Mouse (Mus musculus) lung, embryonic 16.5 days (tissue): ENCODE data around the gene Psen2. TPM values are rescaled to one million over a fixed set of nuclear protein-coding genes. Genes with fewer than 3 reads are reported as not detected.
A peak's percentile ranks its signal among the peaks of the same experiment; 100 is the strongest.

Source experiments
- ATAC-seq: fragments of 200-750 bp; cut with Nextera tagmentation; 2 replicates; pipeline ENCODE4 v1.8.0; 2017; ENCODE audit warnings: low read depth, mild to moderate bottlenecking, moderate library complexity
- H3K27ac ChIP-seq: fragments of 300-500 bp; sonication (generic); 2 replicates; pipeline ENCODE4 v1.5.1; 2014; ENCODE audit warnings: mild to moderate bottlenecking, control low read depth, low read length
- H3K27me3 ChIP-seq: fragments of 300-500 bp; sonication (generic); 2 replicates; pipeline ENCODE4 v1.6.1; 2014; ENCODE audit warnings: low read depth, low read length, mixed read lengths; ENCODE audit not compliant: control insufficient read depth, insufficient read depth
- H3K36me3 ChIP-seq: fragments of 300-500 bp; sonication (generic); 2 replicates; pipeline ENCODE4 v1.6.1; 2014; ENCODE audit warnings: low read length; ENCODE audit not compliant: control insufficient read depth, insufficient read depth
- H3K4me1 ChIP-seq: fragments of 300-500 bp; sonication (generic); replicated peaks from 2 replicates; pipeline ENCODE4 v1.6.1; 2014; ENCODE audit warnings: low read length, mixed read lengths; ENCODE audit not compliant: control insufficient read depth, insufficient read depth
- H3K4me2 ChIP-seq: fragments of 300-500 bp; sonication (generic); 2 replicates; pipeline ENCODE4 v1.6.1; 2014; ENCODE audit warnings: low read depth, low read length, control low read depth
- H3K4me3 ChIP-seq: fragments of 300-500 bp; sonication (generic); 2 replicates; pipeline ENCODE4 v1.5.1; 2014; ENCODE audit warnings: mild to moderate bottlenecking, low read length, control low read depth
- H3K9ac ChIP-seq: fragments of 300-500 bp; sonication (generic); 2 replicates; pipeline ENCODE4 v1.6.1; 2014; ENCODE audit warnings: low read length, control low read depth
- H3K9me3 ChIP-seq: fragments of 300-500 bp; sonication (generic); 2 replicates; pipeline ENCODE4 v1.6.1; 2016; ENCODE audit warnings: low read length; ENCODE audit not compliant: control insufficient read depth
- WGBS: fragments of 180-500 bp; shearing (Covaris S2); extraction: QIAGEN DNeasy Blood & Tissue Kit; methylation state at CpG from one replicate; pipeline ENCODE4 v1.1.7; 2014; 5-methylcytosine and 5-hydroxymethylcytosine counted together
- polyA plus RNA-seq: library from polyadenylated mRNA; unstranded; fragments of >200 nt; fragmentation: Nextera tagmentation; extraction: Ambion mirVana; gene quantifications from 2 replicates; pipeline ENCODE4 v1.2.1, GENCODE M21; 2015

Psen2 gene
- polyA plus RNA-seq, 1 experiment from 2014 or later: 14.6 TPM

DNA sequence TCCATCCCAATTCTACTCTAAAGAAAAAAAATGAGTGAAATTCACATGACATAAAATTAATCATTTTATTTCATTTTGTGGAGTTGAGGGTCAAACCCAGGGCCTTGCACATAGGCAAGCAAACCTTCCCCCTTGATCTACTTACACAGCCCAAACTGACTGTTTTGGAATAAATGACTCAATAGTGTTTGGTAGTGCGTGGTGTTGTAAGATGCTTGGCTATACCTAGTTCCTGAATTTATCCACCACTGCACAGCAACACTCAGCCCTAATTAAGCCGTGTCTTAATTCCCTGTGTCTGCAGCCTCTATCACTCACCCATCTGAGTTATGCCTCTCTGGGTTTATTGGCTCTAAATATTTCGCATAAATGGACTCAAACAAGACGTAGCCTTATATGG lies 37.1 kb upstream of the Psen2 start:
- no peaks in the 10 kb centered on the region for H3K36me3 ChIP-seq
- no peak overlapping the region for H3K4me2 ChIP-seq
- H3K27ac ChIP-seq: no peak overlapping the region
- 81% methylated on average over 4 of the region's 4 CpGs for WGBS
- no peaks in the 10 kb centered on the region for H3K27me3 ChIP-seq
- ATAC-seq: no peak
- H3K9me3 ChIP-seq: no peaks in the 10 kb centered on the region
- no peak overlapping the region for H3K4me3 ChIP-seq
- 0 out of 2 replicates have a peak, but pooled peaks cover 2% of the 10 kb centered on the region for H3K4me1 ChIP-seq
- H3K9ac ChIP-seq: no peak overlapping the region

DNA sequence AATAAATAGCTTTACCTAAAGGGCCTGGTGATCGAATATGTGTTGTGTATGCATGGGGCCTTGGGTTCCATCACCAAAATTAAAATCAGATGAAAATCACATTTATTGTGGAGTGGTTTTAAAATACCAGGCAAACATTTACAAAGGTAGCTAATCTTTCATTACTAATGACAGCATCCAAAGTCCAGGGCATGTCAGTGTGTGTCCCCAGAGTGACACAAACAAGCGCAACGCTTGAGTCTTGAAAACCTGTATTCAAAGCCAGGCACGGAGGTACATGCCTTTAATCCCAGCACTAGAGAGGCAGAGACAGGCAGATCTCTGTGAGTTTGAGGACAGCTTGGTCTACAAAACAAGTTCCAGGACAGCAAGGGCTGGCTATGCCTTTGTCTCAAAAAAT lies 36.5 kb upstream of the Psen2 start:
- H3K27ac ChIP-seq: no peak overlapping the region
- H3K4me1 ChIP-seq: 0 out of 2 replicates have a peak, but pooled peaks cover 2% of the 10 kb centered on the region
- 84% methylated on average over 4 of the region's 4 CpGs for whole genome bisulfite sequencing
- no peaks in the 10 kb centered on the region for H3K27me3 ChIP-seq
- H3K9me3 ChIP-seq: no peaks in the 10 kb centered on the region
- H3K4me3 ChIP-seq: no peak overlapping the region
- no peaks in the 10 kb centered on the region for H3K36me3 ChIP-seq
- H3K9ac ChIP-seq: no peak overlapping the region
- no peak overlapping the region for H3K4me2 ChIP-seq
- no peak for ATAC-seq

DNA sequence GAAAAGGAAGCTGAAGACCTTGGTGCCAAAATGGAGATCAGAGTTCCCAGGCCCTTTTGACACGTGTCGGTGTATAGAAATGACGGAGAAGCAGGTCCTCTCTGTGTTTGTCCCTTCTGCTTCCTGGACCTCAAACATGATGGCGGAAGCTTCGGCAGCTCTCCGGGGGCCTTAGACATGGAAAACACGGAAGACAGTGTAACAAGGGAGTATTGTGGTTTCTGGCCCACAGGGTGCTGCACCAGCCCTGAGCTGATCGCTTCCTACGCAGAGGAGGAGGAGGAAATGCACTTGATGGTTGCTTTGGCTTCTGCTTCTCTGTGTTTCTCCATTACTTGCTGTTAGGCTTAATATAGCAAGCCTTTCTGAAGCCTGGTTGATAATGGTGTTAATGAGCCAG lies 32.9 kb upstream of the Psen2 start:
- no peak for ATAC-seq
- Histone ChIP-seq H3K9me3 (no peaks in the 10 kb centered on the region), H3K4me1 (no peaks in the 10 kb centered on the region), H3K27me3 (no peaks in the 10 kb centered on the region), H3K27ac (no peak overlapping the region), H3K4me3 (no peak overlapping the region), H3K36me3 (no peaks in the 10 kb centered on the region), H3K9ac (no peak overlapping the region), H3K4me2 (no peak overlapping the region)
- WGBS: 79% methylated on average over 9 of the region's 9 CpGs

DNA sequence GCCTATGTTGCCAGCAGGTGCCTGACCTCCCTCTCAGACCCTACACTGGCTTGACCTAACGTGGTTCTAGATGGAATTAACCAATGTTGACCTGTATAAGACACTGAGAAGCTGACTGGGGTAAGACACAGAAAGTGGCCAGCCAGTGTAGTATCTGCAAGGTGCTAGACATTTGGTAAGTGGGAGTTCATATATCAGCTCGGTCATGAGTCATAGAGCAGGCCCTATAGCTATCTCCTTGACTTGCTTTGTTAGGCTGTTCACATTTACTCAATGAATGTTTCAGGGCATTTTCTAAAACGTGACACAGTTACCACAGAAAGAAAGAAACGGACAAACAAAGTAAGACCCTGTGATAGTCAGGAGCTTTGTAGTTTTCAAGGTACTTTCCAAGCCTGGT lies 27.1 kb upstream of the Psen2 start:
- Histone ChIP-seq H3K4me3 (no peak overlapping the region), H3K36me3 (no peaks in the 10 kb centered on the region), H3K4me2 (no peak overlapping the region), H3K27ac (no peak overlapping the region), H3K9ac (no peak overlapping the region), H3K9me3 (no peaks in the 10 kb centered on the region), H3K4me1 (peaks cover 18% of the 10 kb centered on the region; the same call in 1 of the 2 replicates), H3K27me3 (no peaks in the 10 kb centered on the region)
- 70% methylated on average over 4 of the region's 4 CpGs for WGBS
- no peak for ATAC-seq

DNA sequence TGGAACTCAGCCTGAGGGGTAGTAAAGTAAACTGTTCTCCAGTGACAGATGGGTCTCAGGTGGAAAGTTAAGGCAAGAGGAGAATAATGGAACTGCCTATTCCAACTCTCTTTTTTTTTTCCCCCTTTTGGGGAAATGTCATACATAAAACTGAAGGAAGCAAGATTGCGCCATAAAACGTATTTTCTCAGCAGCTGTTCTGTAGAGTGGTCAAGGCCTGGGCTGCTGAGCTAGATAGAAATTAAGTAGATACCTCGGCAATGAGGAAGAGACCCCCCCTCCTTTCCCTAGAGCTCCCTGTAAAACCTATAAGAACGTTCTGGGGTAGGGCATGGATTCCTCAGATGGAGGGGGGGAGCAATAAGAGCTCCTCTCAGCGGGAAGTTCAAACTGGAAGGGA lies 26.6 kb upstream of the Psen2 start:
- no peak for ATAC-seq
- Histone ChIP-seq H3K9ac (no peak overlapping the region), H3K27me3 (no peaks in the 10 kb centered on the region), H3K4me1 (peaks cover 18% of the 10 kb centered on the region; the same call in 1 of the 2 replicates), H3K27ac (no peak overlapping the region), H3K36me3 (no peaks in the 10 kb centered on the region), H3K9me3 (no peaks in the 10 kb centered on the region), H3K4me3 (no peak overlapping the region), H3K4me2 (no peak overlapping the region)
- 57% methylated on average over 5 of the region's 5 CpGs for WGBS

DNA sequence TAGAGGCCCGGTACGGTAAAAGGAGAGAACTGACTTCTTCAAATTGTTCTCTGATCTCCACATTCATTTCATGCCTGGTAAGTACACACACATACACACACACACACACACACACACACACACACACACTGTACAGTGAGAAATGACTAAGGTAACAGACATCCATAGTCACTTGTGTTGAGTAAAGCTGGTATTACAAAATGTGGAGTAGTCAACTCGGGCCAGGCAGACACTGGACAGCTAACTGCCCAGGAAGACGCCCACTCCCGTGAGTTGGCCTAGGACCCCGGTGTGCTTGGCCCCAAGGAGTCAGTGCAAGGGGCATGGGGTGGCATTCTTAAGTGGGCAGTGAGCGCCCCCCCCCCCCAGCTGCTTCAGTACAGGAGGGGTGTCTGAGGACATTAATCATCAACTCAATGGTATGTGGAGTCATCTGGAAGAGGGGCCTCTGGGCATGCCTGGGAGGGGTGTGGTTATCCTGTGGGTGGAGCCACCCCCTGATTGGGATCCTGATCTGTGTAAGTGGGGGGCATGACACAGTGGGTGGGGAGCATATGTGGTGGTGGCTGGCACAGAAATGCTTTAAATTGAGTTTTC lies 25.7 kb upstream of the Psen2 start:
- no peak overlapping the region for H3K4me3 ChIP-seq
- 66% methylated on average over 7 of the region's 7 CpGs for WGBS
- no peaks in the 10 kb centered on the region for H3K27me3 ChIP-seq
- peak; percentile 78 for ATAC-seq
- no peaks in the 10 kb centered on the region for H3K36me3 ChIP-seq
- peaks cover 25% of the 10 kb centered on the region for H3K4me1 ChIP-seq
- H3K27ac ChIP-seq: 0 out of 2 replicates have a peak overlapping the region, but pooled peaks have one; percentile 5
- no peaks in the 10 kb centered on the region for H3K9me3 ChIP-seq
- H3K9ac ChIP-seq: no peak overlapping the region
- no peak overlapping the region for H3K4me2 ChIP-seq

DNA sequence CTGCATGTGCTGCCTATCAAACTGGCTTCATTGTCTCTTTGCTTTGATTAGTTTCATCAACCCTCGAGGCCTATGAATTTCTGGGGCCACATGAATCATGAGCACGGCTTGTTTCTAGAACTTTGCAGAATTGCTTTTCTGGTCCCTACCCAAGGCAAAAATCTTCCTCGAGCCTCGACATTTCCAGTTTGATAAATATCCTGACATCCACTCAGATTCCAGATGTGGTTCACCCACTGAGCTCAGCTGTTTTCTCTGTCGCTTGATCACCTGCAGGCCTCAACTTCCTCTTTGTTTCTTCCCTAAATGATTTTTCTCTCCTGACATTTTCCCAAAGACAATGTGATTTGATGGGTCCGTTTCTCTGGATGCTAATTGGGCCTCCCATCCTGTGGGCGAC lies 25.0 kb upstream of the Psen2 start:
- Histone ChIP-seq H3K27ac (no peak overlapping the region), H3K9ac (no peak overlapping the region), H3K36me3 (no peaks in the 10 kb centered on the region), H3K4me3 (no peak overlapping the region), H3K4me1 (peaks cover 30% of the 10 kb centered on the region), H3K4me2 (no peak overlapping the region), H3K27me3 (no peaks in the 10 kb centered on the region), H3K9me3 (no peaks in the 10 kb centered on the region)
- no peak for ATAC-seq
- 72% methylated on average over 7 of the region's 7 CpGs for WGBS

DNA sequence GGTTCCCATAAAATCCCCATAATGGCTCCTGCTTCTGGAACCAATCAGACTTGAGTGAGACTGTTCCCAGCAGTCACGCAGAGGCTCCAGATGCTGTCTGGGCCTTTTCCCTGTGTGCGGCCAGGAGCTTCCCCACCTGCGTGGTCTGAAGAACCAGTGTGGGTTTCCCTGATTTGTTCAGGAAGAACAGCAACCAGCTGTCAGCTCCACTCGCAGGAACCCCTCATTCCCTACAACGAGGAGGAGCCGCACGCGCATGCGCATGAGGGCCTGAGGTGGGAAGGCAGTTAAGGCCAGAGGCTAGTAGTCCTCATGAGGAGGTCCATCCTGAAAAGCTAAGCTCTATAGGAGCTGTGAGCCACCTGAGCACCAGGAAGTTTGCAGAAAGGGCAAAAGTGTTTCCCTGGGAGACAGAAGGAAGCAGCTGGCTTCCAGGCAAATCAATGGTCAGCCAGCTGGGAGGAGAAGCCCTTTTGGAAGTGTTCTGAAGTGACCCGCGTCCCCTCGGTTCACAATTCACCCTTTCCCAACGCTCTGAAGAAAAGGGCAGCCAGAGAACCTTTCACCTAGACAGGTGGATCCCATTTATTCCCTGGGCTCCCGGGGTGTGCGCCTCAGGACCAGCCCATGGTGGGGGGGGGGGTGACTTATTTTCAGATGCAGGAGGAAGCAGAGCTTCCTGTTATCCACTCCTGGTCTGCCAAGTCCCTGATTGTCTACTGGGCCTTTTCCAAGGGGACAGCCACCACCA lies 23.0 kb upstream of the Psen2 start:
- Histone ChIP-seq H3K4me3 (no peak overlapping the region), H3K27me3 (no peaks in the 10 kb centered on the region), H3K36me3 (no peaks in the 10 kb centered on the region), H3K9ac (no peak overlapping the region), H3K4me2 (no peak overlapping the region), H3K9me3 (no peaks in the 10 kb centered on the region), H3K27ac (peak overlapping the region; percentile 78), H3K4me1 (peaks cover 30% of the 10 kb centered on the region)
- ATAC-seq: no peak
- 55% methylated on average over 15 of the region's 15 CpGs for WGBS

DNA sequence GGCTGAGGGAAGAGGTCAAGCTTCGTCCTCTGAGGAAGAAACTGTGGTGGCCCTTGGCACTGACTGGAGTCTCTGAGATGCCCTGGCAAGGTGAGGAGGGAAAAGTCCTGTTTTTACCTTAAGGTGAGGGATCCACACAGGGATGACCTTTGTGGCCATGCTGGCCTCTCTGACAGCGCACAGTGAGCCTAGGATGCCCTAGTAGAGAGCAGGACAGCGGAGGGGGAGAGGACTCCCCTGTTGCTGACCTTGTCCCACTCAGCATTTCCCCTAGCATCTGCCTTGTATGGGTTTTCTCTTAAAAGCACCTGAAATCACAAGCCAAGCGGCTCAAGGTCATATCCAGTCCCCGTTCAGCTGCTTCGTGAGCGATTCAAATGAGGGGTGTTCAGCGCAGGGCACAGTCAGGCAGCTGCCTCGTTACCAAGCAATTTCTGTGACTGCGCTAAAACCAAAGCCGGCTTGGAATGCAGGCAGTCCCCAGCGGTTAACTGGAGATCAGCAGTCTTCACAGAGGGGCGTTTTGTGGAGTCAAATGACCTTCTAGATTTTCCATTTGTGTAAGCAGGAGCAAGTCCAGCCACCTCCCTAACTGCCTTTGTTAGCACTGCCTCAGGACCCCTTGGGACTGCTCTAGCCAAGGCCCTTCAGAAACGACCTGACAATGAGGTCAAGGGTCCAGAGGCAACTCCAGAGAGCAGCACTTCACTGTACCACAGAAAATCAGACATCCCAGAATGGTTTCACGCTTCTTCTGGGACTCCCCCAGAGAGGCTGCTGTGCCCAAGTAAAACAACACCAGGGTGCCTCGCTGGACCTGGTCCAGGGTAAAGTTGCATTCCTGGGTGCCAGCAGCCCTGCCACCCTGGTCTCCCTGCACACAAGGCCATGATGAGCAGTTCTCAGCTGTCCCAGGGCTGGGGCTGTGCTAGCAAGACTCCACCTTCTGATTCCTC lies 20.9 kb upstream of the Psen2 start:
- no peak overlapping the region for H3K9ac ChIP-seq
- H3K4me3 ChIP-seq: no peak overlapping the region
- H3K27ac ChIP-seq: no peak overlapping the region
- ATAC-seq: 0 out of 2 replicates have a peak, but pooled peaks have one; percentile 10
- no peaks in the 10 kb centered on the region for H3K27me3 ChIP-seq
- WGBS: 31% methylated on average over 16 of the region's 16 CpGs
- no peaks in the 10 kb centered on the region for H3K9me3 ChIP-seq
- H3K4me1 ChIP-seq: peaks cover 36% of the 10 kb centered on the region
- H3K4me2 ChIP-seq: no peak overlapping the region
- H3K36me3 ChIP-seq: no peaks in the 10 kb centered on the region
